Mouse (Mus musculus) Patski (cell line): Measurements from ENCODE around the gene Adck2. TPM values are rescaled to one million over a fixed set of nuclear protein-coding genes. Genes with fewer than 3 reads are reported as not detected.

ENCODE experiments used
- ATAC-seq: fragments of 100-300 bp; one replicate; pipeline ENCODE4 v1.8.0; 2021
- CTCF ChIA-PET: fragments of 350-600 bp; sonication (Branson Sonifier 250); formaldehyde crosslinking; loops from one replicate; lab custom pipeline; 2022; ENCODE audit warnings: inconsistent platforms; lab: Charles Lee
- POLR2A ChIA-PET: fragments of 350-600 bp; sonication (Branson Sonifier 250); formaldehyde crosslinking; loops from one replicate; lab custom pipeline; 2022; ENCODE audit warnings: antibody characterized with exemption, inconsistent platforms; lab: Charles Lee
- DNase-seq: peaks from one replicate; pipeline ENCODE4 v3.0.0-alpha.2; 2011; ENCODE audit warnings: low read depth, low spot score
- H3K27me3 ChIP-seq: fragments of 371-371 bp; one replicate; pipeline ENCODE4 v1.5.1; 2021
- CTCF ChIP-seq: fragments of 100-300 bp; IDR thresholded peaks from one replicate; pipeline ENCODE4 v1.5.1; 2021
- in situ Hi-C: fragments of 300-500 bp; cut with MboI; formaldehyde crosslinking; loops from 3 replicates; pipeline ENCODE4 v1.11.1; 2018; ENCODE audit warnings: low pct_unique_long_range_greater_than_20kb, mixed read lengths
- polyA plus RNA-seq: library from polyadenylated mRNA; unstranded; gene quantifications from one replicate; pipeline ENCODE4 v1.2.3, GENCODE M21; 2021

Adck2 gene
- polyA plus RNA-seq, 1 experiment from 2014 or later, result 19.6 TPM

DNA sequence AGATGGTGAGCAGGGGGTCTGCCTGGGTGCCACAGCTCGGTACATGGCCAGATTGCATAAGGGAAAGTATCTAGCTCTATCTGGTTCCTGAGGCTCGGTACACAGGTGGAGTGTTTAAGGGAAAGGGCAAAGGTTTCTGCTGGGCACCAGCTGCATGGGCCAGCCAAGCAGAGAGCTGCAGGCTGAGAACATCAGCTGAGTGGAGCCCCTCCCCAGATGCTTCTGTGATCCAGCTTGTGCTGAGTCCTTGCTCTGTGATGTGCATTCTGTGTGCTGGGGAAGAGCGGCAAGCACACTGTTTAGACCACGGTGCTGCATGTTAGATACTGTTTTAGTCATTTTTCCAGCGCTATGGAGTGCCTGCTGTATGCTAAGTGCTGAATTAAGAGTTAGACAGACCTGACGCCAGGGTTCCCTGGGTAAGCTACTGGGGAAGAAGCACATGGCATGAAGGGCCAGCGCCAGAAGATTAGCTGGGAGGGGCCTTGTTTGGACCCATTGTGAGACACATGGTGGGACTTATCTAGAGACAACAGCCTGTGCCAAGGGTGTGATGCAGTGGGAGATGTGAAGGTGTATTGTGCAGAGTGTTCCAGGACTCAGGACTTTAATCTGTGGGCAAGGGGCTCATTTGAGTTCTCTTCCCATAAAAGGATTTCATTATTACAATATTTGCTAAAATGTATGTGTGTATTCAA lies 7.6 kb downstream of the Adck2 start:
- no peak for TF ChIP-seq CTCF
- ChIA-PET POLR2A (interaction anchor here (1.9 kb wide), 1 partner anchor 11 kb away, joined by 4 read pairs; the partner anchor contains the start of gene Ndufb2), CTCF (interaction anchor here (1.0 to 1.4 kb wide), 3 partner anchors 12 to 119 kb away, joined by 3 to 5 read pairs (median 3); no protein-coding TSS in a partner anchor)
- DNase-seq (no peak), ATAC-seq (no peak)
- H3K27me3 ChIP-seq, result no peaks in the 10 kb centered on the region
- in situ Hi-C loops, result no loop called here

DNA sequence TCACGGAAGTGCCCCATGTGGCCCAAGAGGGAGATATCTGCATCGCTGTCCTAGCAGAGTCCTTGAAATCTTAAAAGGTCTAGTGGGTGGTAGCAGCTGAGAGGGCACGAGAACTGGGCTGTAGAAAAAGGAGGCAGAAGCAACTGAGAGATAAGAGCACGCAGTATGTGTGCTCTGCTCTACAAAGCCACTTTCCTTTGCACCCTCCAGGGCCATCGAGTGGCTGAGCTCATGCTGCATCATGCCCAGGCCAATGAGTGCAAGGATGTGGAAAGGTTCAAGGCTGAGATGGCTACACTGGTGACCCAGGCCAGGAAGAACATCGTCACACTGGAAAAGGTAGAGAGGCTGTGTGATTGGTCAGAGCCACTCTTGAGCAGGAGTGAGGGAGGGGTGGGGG lies 11.8 kb downstream of the Adck2 start, which contains the start of gene Gm42420:
Gm42420 (plus strand) TSS at position 237 of the 400 bp plus-strand sequence.
- ATAC-seq (no peak), DNase-seq (no peak)
- no peak for TF ChIP-seq CTCF
- ChIA-PET CTCF (interaction anchor here (2.6 kb wide), 1 partner anchor 11 kb away, joined by 8 read pairs; the partner anchor contains the start of gene Adck2), POLR2A (interaction anchor here (0.6 kb wide), 1 partner anchor 12 kb away, joined by 3 read pairs; no protein-coding TSS in a partner anchor)
- in situ Hi-C loops, result no loop called here
- H3K27me3 ChIP-seq, result no peaks in the 10 kb centered on the region

DNA sequence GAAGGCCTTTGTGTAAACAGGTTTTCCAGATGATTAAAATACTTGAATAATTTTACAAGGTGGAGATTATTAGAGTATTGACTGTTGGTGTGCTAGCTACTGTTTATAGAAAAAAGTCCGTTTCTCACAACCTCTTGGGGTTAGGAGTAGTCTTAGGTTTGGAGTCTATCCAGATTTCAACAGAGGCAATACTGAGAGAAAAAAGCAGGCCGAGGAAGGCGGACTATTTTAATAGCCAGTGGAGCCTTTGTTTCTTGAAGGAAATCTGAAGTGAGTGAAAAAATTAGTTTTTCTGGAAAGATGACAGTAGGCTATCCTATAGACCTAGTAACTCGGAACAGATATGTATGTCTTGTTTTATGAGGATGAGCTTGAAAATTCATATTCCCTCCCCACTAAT lies 17.8 kb downstream of the Adck2 start:
- no peak for TF ChIP-seq CTCF
- H3K27me3 ChIP-seq, result no peaks in the 10 kb centered on the region
- in situ Hi-C loops, result no loop called here
- ChIA-PET POLR2A (interaction anchor here (1.0 to 1.1 kb wide), 2 partner anchors 11 to 190 kb away, joined by 3 to 4 read pairs; no protein-coding TSS in a partner anchor), CTCF (interaction anchor here (1.0 kb wide), 1 partner anchor 13 kb away, joined by 3 read pairs; no protein-coding TSS in a partner anchor)
- no peak for ATAC-seq
- DNase-seq, result no peak

DNA sequence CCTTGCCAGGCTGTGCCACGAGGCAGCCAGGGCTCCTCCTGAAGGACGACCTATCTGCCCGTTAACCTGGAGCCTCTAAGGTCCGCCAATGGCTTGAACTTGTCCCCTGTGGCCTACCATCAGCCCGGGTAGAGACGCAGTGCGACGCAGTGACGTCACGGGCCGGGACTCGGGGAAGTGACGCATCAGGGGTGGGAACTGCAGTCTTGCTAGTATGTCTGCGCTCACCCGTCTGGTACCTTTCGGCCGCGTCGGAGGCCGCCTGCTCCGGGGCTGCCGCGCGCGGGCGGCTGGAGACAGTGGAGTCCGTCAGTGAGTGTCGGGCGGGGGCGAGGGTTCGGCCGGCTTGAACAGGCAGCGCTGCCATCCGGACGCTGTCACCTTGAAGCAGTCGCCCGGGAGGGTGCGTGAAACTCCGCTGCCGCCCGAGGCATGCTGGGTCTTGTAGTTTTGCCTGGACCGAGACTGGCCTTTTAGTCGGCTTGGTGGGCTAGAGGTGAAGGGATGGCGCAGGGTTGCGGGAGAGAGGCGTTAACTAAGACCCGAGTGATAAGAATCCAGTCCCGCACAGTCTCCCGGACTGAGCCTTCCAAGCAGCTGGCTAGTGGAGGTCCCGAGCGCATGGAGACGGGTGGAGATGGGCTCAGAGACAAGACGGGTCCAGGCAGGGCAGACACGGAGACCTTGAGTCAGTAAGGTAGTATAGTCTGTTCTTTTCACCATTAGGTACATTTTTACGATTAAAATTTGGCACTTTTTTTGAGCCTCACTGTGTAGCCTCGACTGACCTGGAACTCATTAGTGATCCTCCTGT lies 18.9 kb downstream of the Adck2 start, which contains the start of gene Ndufb2:
Ndufb2 (plus strand) TSS at position 174 of the 814 bp plus-strand sequence.
- DNase-seq, result peak; percentile 66
- ChIA-PET POLR2A (interaction anchor here (1.1 kb wide), 2 partner anchors 10 to 12 kb away, joined by 3 to 4 read pairs; no protein-coding TSS in a partner anchor), CTCF (no interaction called here)
- peak; percentile 97 for ATAC-seq
- no peaks in the 10 kb centered on the region for H3K27me3 ChIP-seq
- in situ Hi-C loops, result no loop called here
- TF ChIP-seq CTCF, result no peak

GRCm38 (mm10) chr6:39600851-39601250 lies 27.2 kb downstream of the Adck2 start:
- DNase-seq, result no peak
- POLR2A ChIA-PET, result no interaction called here
- no peaks in the 10 kb centered on the region for H3K27me3 ChIP-seq
- no peak for TF ChIP-seq CTCF
- CTCF ChIA-PET, result no interaction called here
- no peak for ATAC-seq
- in situ Hi-C loops, result loop anchor here (25.0 kb wide), 1 partner anchor 186 kb away; no protein-coding TSS in a partner anchor

GRCm38 (mm10) chr6:39601828-39602227 lies 28.2 kb downstream of the Adck2 start:
- in situ Hi-C loops, result loop anchor here (25.0 kb wide), 1 partner anchor 185 kb away; no protein-coding TSS in a partner anchor

GRCm38 (mm10) chr6:39604565-39604964 lies 30.9 kb downstream of the Adck2 start:
- POLR2A ChIA-PET, result no interaction called here
- CTCF ChIA-PET, result no interaction called here
- in situ Hi-C loops, result loop anchor here (25.0 kb wide), 1 partner anchor 183 kb away; no protein-coding TSS in a partner anchor
- DNase-seq, result no peak
- H3K27me3 ChIP-seq, result no peaks in the 10 kb centered on the region
- ATAC-seq, result no peak
- TF ChIP-seq CTCF, result no peak

More at GRCm38 (mm10) chr6:39601828-39602227, 28.2 kb downstream of the Adck2 start:
- no peaks in the 10 kb centered on the region for H3K27me3 ChIP-seq
- ATAC-seq, result no peak
- DNase-seq, result no peak
- no peak for TF ChIP-seq CTCF
- CTCF ChIA-PET, result no interaction called here
- POLR2A ChIA-PET, result no interaction called here

GRCm38 (mm10) chr6:39606056-39606455 lies 32.4 kb downstream of the Adck2 start:
- in situ Hi-C loops, result loop anchor here (25.0 kb wide), 1 partner anchor 181 kb away; no protein-coding TSS in a partner anchor
- ATAC-seq (no peak), DNase-seq (no peak)
- no peaks in the 10 kb centered on the region for H3K27me3 ChIP-seq
- no peak for TF ChIP-seq CTCF
- CTCF ChIA-PET, result interaction anchor here (1.0 to 1.6 kb wide), 3 partner anchors 10 to 177 kb away, joined by 3 to 5 read pairs (median 3); no protein-coding TSS in a partner anchor
- POLR2A ChIA-PET, result no interaction called here

DNA sequence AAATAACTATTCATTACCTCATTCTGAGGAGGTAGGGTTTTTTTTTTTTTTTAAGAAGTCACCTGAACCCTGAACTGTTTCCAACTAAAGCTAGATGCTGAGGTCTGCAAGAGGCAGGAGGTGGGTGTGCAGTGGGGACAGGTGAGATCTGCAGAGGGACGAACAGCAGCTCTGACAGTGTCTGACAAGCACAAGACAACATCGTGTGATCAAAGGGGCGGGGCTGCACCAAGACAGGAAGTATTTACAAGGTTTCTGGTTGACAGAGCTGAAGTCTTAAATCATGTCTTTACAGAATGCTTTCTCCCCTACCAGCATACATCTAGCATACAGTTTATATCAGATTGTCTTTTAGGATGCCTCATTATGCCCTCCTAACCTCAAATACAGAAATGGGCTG lies 33.2 kb downstream of the Adck2 start:
- H3K27me3 ChIP-seq, result no peaks in the 10 kb centered on the region
- no peak for DNase-seq
- ChIA-PET CTCF (interaction anchor here (0.6 to 1.6 kb wide), 4 partner anchors 9 to 176 kb away, joined by 3 to 5 read pairs (median 3); no protein-coding TSS in a partner anchor), POLR2A (interaction anchor here (0.5 to 0.6 kb wide), 2 partner anchors 18 to 509 kb away, joined by 3 read pairs; no protein-coding TSS in a partner anchor)
- TF ChIP-seq CTCF, result no peak
- ATAC-seq, result no peak
- in situ Hi-C loops, result loop anchor here (25.0 kb wide), 1 partner anchor 180 kb away; no protein-coding TSS in a partner anchor
